Mouse (Mus musculus): ENCODE measurements around the gene Ap2b1.
A peak's percentile ranks its signal among the peaks of the same experiment; 100 is the strongest.
"Not testable (repeated sequence)": the region's sequence is repeated elsewhere in the genome, so short reads cannot be mapped to it uniquely, and the experiment has no call there.

Ap2b1 gene

GRCm38 (mm10) chr11:83301431-83301831, 2.6 kb downstream of the Ap2b1 start:
- no peak for DNase-seq (ENCODE audit: low spot score in 2 of 2)

GRCm38 (mm10) chr11:83302124-83302523, 3.3 kb downstream of the Ap2b1 start:
- no peak for DNase-seq (ENCODE audit: low spot score in 2 of 2)

GRCm38 (mm10) chr11:83302526-83303251, 3.9 kb downstream of the Ap2b1 start, which contains the start of gene Pex12:
Gene Pex12 (minus strand): TSS chr11:83302586.
- peak; percentile 91 to 93 for DNase-seq (ENCODE audit: low spot score in 2 of 2)

GRCm38 (mm10) chr11:83303751-83304150, 4.9 kb downstream of the Ap2b1 start:
- DNase-seq (ENCODE audit: low spot score in 2 of 2), result no peak

- DNase-seq (ENCODE audit: low spot score in 2 of 2), result no peak
These were observed 5.7 kb downstream of the Ap2b1 start for GRCm38 (mm10) chr11:83304485-83304884.

GRCm38 (mm10) chr11:83306700-83307253, 8.0 kb downstream of the Ap2b1 start:
- DNase-seq (ENCODE audit: low spot score in 2 of 2), result no peak

- no peak for DNase-seq (ENCODE audit: low spot score in 2 of 2)
These were observed 13.6 kb downstream of the Ap2b1 start for GRCm38 (mm10) chr11:83312471-83312870.

- DNase-seq (ENCODE audit: low spot score in 2 of 2), result no peak
These were observed 20.2 kb downstream of the Ap2b1 start for GRCm38 (mm10) chr11:83319048-83319447.

- DNase-seq (ENCODE audit: low spot score in 2 of 2), result not testable (repeated sequence)
These were observed 27.9 kb downstream of the Ap2b1 start for GRCm38 (mm10) chr11:83326692-83327091.

- DNase-seq (ENCODE audit: low spot score in 2 of 2), result peak in 1 of 2 experiments; percentile 13
These were observed 28.6 kb downstream of the Ap2b1 start for GRCm38 (mm10) chr11:83327427-83327826.

- no peak for DNase-seq (ENCODE audit: low spot score in 2 of 2)
These were observed 37.0 kb downstream of the Ap2b1 start for GRCm38 (mm10) chr11:83335826-83336225.

- no peak for DNase-seq (ENCODE audit: low spot score in 2 of 2)
These were observed 40.9 kb downstream of the Ap2b1 start for GRCm38 (mm10) chr11:83339705-83340104.

- no peak for DNase-seq (ENCODE audit: low spot score in 2 of 2)
These were observed 43.0 kb downstream of the Ap2b1 start for GRCm38 (mm10) chr11:83341716-83342245.

- no peak for DNase-seq (ENCODE audit: low spot score in 2 of 2)
These were observed 56.6 kb downstream of the Ap2b1 start for GRCm38 (mm10) chr11:83355428-83355827.

- peak in 1 of 2 experiments; percentile 9 for DNase-seq (ENCODE audit: low spot score in 2 of 2)
These were observed 58.6 kb downstream of the Ap2b1 start for GRCm38 (mm10) chr11:83357421-83357820.

GRCm38 (mm10) chr11:83364656-83365055, 65.8 kb downstream of the Ap2b1 start:
- no peak for DNase-seq (ENCODE audit: low spot score in 2 of 2)

- no peak for DNase-seq (ENCODE audit: low spot score in 2 of 2)
These were observed 72.4 kb downstream of the Ap2b1 start for GRCm38 (mm10) chr11:83371267-83371666.

GRCm38 (mm10) chr11:83379745-83380341, 81.0 kb downstream of the Ap2b1 start:
- DNase-seq (ENCODE audit: low spot score in 2 of 2), result no peak

GRCm38 (mm10) chr11:83382876-83383531, 84.2 kb downstream of the Ap2b1 start:
- DNase-seq (ENCODE audit: low spot score in 2 of 2), result no peak

- DNase-seq (ENCODE audit: low spot score in 2 of 2), result no peak
These were observed 84.7 kb downstream of the Ap2b1 start for GRCm38 (mm10) chr11:83383532-83383887.

GRCm38 (mm10) chr11:83393062-83393461, 94.2 kb downstream of the Ap2b1 start:
- peak; percentile 39 to 51 for DNase-seq (ENCODE audit: low spot score in 2 of 2)

- DNase-seq (ENCODE audit: low spot score in 2 of 2), result no peak
These were observed 96.1 kb downstream of the Ap2b1 start for GRCm38 (mm10) chr11:83394802-83395439.
